Mouse (Mus musculus) left cerebral cortex, adult 2 months (tissue): Measurements from ENCODE around the gene Flt3l. TPM values are rescaled to one million over a fixed set of nuclear protein-coding genes. Genes with fewer than 3 reads are reported as not detected.

Source experiments
- DNase-seq, 2 experiments: peaks; one replicate each; pipeline ENCODE4 v3.0.0; 2021 to 2022; ENCODE audit warnings: low spot score in 2 of 2, mixed read lengths in 1 of 2; ENCODE audit errors: extremely low spot score in 1 of 2
- H3K27ac ChIP-seq: fragments of 200-600 bp; 2 replicates; pipeline ENCODE4 v1.8.1; 2022
- H3K4me3 ChIP-seq: fragments of 200-600 bp; 2 replicates; pipeline ENCODE4 v1.8.1; 2022
- CTCF ChIP-seq: fragments of 200-600 bp; IDR thresholded peaks from 2 replicates; pipeline ENCODE4 v1.8.1; 2022; ENCODE audit warnings: antibody characterized with exemption, mild to moderate bottlenecking, moderate library complexity
- intact Hi-C: fragments of 180-260 bp; cut with DNase I; formaldehyde crosslinking; loops from one replicate; pipeline ENCODE4 v1.15.1; 2025
- long read RNA-seq, 2 experiments: library from polyadenylated mRNA; stranded (forward); transcript quantifications; one replicate each; pipeline ENCODE4 v2.0.0; 2021; ENCODE audit warnings: borderline mapping rate in 2 of 2
- total RNA-seq, 2 experiments: library from RNA; stranded (reverse); gene quantifications; 2 replicates each; pipeline ENCODE4 v1.2.3; 2021

The Flt3l gene
- total RNA-seq = 1 to 10 TPM; 6.7 to 8.8 TPM
- long read RNA-seq, experiment 1 = 0 reads
- long read RNA-seq, experiment 2, partial matches to known transcripts = 1 of 1 reads
- long read RNA-seq, experiment 2, other reads (novel, unspliced or antisense) = 0 of 1 reads

DNA sequence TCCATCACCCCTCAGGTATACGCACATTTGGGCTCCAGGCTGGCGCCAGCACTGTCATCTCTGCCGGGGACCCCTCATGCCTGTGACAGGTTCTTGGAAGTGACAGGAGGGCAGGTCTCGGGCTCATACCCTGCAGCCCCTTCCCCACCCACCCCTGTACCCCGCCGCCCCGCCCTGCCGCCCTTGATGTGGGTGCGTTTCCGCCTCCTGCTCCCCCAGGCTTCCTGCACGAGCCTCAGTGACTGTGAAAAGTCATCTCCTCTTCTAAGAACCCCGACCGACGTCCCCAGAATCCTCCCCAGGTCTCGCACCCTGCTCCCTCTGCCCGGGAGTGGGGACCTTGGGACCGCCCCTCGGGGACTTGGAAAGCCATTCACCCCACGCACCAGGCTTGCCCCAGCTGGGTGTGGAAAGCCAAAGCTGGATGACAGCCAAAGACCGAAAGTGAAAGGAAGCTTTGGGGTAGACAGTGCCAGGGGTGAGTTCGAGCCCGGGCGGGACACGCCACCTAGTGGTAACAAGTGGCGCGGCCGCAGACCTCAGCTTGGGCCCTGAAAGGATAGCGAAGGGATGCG is at the start of gene Flt3l, which contains the start of gene Gm45713:
Flt3l (minus strand) TSS at position 440 of the 575 bp plus-strand sequence.
Gm45713 (minus strand) TSS at position 239 of the 575 bp plus-strand sequence.
- DNase-seq = peak; percentile 87 to 90
- H3K4me3 ChIP-seq = peak within 1 kb of the TSS; percentile 64
- no peak; the same call in none of the 2 replicates for TF ChIP-seq CTCF
- intact Hi-C loops = loop anchor here (1.0 kb wide), 1 partner anchor 57 kb away; no protein-coding TSS in a partner anchor
- H3K27ac ChIP-seq = peak within 1 kb of the TSS; percentile 83

DNA sequence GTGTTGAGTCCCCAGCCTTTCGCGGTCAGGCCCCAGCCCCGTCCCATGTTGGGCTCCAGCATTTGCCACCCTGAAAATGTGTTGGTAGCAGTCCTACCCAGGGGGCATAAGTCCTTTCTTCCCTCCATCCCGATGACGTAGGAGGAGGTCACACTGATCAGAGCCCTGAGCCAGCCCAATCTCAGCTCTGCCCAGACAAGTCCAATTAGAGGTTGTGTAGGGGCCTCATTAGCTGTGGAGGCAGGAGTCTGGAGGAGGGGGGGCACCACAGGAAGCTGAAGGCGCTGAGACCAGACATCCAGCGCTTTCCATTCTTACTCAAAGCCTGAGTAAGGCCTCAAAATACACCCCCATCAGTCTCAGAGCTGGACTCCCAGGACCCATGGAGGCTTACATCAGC is 49.7 kb upstream of the Flt3l start:
- intact Hi-C loops = no loop called here
- no peak overlapping the region for H3K27ac ChIP-seq
- H3K4me3 ChIP-seq = no peak overlapping the region
- TF ChIP-seq CTCF = no peak
- no peak for DNase-seq

DNA sequence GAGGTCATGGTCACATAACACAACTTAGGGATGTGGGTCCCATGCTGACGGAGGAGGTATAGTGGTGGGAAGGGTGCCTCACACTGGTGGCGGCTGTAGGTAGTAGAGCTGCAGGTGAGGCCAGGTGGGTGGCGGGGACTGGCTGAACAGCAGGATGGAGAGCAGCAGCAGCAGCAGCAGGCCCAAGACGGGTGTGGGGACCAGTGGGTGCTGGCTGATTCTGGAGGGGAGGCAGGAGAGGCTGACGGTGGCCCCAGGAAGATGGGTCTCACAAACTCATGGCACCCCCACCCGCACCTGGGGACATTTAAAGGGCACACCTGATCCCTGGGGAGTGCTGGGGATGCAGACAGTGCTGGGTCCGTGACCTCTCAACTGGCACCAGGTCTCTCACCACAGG is 47.4 kb upstream of the Flt3l start:
- Histone ChIP-seq H3K27ac (no peak overlapping the region), H3K4me3 (no peak overlapping the region)
- TF ChIP-seq CTCF = no peak
- intact Hi-C loops = no loop called here
- no peak for DNase-seq

- intact Hi-C loops = no loop called here
- peak overlapping the region; percentile 24 for H3K4me3 ChIP-seq
- no peak for TF ChIP-seq CTCF
- peak overlapping the region; percentile 65 for H3K27ac ChIP-seq
- no peak for DNase-seq
These were observed 46.4 kb upstream of the Flt3l start for GRCm38 (mm10) chr7:45182606-45183005.

DNA sequence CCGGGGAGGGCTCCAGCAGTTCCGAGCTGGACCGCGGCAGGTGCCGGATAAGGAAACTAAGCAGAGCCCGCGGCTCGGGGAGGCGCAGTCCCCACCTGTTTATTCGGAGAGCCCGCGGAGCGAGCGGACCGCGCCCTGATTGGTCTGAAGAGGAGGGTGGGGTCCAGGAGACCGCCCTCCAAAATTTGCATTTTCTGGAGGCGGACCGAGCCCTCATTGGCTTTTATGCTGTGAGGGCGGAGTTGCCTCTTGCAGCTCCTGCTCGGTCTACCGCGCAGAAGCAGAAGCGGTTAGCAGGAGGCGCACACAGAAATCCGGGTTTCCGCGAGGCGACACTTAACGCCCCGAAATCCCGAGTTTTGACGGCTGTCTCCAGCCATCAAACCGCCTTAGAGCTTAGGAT is 46.0 kb upstream of the Flt3l start:
- peak overlapping the region; percentile 24 for H3K4me3 ChIP-seq
- no peak; the same call in 1 of the 2 replicates for TF ChIP-seq CTCF
- DNase-seq = peak; percentile 82 to 83
- H3K27ac ChIP-seq = peak overlapping the region; percentile 65; the same call in 1 of the 2 replicates
- intact Hi-C loops = no loop called here

DNA sequence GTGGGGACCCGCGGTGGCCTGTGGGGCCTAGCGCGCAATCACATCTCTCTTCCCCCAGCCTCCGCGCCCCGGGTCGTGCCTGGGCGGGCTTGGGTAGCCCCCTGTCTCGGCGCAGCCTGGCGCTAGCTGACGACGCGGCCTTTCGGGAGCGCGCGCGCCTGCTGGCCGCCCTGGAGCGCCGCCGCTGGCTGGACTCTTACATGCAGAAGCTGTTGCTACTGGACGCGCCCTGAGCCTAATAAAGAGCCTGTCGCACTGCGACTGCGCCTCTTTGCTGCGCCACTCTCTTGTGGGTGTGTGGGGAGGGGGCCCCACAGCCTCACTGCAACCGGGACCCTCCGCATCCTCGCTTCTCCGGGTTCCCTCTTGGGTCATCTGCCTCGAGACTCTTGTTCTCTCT is 45.3 kb upstream of the Flt3l start:
- no peak overlapping the region for H3K4me3 ChIP-seq
- intact Hi-C loops = no loop called here
- no peak overlapping the region for H3K27ac ChIP-seq
- TF ChIP-seq CTCF = peak; percentile 12; the same call in 1 of the 2 replicates
- DNase-seq = no peak

DNA sequence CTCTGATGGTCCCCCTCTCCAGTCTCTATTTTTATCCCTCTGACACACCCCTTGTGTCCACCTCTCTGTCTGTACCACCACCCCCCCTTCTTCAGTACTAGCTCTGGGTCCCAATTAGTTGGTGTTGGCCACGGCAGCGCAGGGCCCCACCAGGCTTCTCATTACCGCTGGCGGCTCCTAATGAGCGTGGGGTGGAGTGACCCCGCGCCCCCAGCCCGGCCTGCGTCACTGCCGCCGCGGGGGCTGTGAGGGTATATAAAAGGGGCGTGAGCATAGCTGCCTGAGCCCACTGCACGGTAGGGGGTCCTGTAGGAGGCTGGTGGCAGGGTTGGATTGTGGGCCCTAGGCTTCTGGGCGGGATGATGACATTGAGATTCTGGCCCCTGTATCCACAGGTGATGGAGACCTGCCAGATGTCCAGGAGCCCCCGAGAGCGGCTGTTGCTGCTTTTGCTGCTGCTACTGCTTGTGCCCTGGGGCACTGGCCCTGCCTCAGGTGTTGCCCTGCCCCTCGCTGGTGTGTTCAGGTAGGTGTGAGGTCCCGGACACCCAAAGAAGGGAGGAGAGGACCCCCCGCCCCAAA is 44.8 kb upstream of the Flt3l start, which contains the start of gene Pth2:
Pth2 (plus strand) TSS at position 100 of the 582 bp plus-strand sequence.
- no peak for TF ChIP-seq CTCF
- intact Hi-C loops = no loop called here
- Histone ChIP-seq H3K4me3 (no peak within 1 kb of the TSS), H3K27ac (no peak within 1 kb of the TSS)
- no peak for DNase-seq

DNA sequence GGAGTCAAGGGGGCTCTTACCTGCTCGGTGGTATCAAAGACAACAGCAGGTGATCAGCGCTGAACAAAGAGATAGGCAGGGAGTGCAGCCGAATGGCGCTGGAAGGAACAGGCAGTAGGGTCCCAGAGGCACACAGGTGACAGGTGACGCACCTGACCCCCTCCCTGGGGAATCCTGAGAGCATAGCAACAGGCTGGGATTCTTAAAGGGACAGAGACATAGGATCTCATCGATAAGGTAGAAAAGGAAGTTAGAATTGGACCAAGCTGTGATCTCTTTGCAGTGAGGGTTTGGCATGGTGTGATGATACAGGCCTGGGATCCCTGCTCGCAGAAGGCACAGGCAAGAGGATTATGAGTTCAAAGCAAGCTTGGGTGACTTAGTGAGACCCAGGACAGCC is 43.2 kb upstream of the Flt3l start, which contains the start of gene Gfy:
Gfy (minus strand) TSS at position 101 of the 400 bp plus-strand sequence.
- Histone ChIP-seq H3K4me3 (no peak within 1 kb of the TSS), H3K27ac (no peak within 1 kb of the TSS)
- no peak for TF ChIP-seq CTCF
- intact Hi-C loops = no loop called here
- DNase-seq = no peak

- Histone ChIP-seq H3K4me3 (no peak overlapping the region), H3K27ac (no peak overlapping the region)
- TF ChIP-seq CTCF = no peak
- no peak for DNase-seq
- intact Hi-C loops = no loop called here
These were observed 42.3 kb upstream of the Flt3l start for GRCm38 (mm10) chr7:45178550-45178949.

DNA sequence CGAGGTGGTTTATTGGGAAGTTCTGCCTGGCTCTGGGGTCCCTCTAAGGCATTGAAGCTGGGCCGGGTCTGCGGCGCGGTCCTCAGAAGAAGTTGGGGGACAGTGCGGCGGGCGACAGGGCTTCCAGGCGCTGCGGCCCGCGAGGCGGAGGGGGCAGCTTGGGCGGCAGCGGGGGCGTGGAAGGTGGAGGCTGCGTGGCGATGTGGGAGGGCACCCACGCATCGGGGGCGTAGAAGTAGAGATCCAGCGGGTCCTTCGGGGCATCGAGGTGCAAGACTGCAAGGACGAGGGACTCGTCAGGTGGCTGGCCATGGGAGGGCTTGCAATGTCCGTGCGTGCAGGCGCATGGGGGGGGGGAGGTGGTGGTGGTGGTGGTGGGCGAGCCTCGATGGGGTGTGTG is 40.1 kb upstream of the Flt3l start:
- no peak for DNase-seq
- intact Hi-C loops = no loop called here
- Histone ChIP-seq H3K27ac (0 out of 2 replicates have a peak overlapping the region, but pooled peaks have one; percentile 15), H3K4me3 (no peak overlapping the region)
- no peak for TF ChIP-seq CTCF

GRCm38 (mm10) chr7:45175929-45176328 is 39.7 kb upstream of the Flt3l start:
- intact Hi-C loops = no loop called here
- Histone ChIP-seq H3K4me3 (no peak overlapping the region), H3K27ac (no peak overlapping the region)
- TF ChIP-seq CTCF = no peak
- no peak for DNase-seq

DNA sequence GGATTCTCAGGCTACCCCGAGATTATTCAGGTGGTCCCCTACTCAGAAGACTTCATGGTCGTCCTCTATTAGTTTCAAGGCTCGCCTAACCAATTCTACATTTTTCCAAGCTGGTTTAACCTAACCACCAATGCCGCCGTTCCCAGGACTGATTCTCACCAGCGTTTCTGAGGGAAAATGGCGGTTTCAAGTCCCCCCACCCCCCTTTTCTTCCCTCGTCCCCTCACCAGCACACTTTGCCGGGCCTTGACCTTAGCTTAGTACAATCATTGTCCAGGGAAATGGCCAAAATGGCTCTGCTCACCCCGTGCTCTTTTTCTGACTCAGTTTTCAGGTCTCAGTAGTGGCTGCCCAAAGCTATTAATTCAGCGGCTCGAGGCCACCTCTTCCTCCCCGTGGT is 39.2 kb upstream of the Flt3l start:
- no peak for DNase-seq
- H3K27ac ChIP-seq = no peak overlapping the region
- intact Hi-C loops = no loop called here
- TF ChIP-seq CTCF = no peak
- H3K4me3 ChIP-seq = no peak overlapping the region
